Mouse (Mus musculus) c-Kit-positive CD71-negative TER-119-negative erythroid progenitor cells, embryonic 14.5 days (primary cell): ENCODE measurements around the gene Timd2.
"Not testable (repeated sequence)": the region's sequence is repeated elsewhere in the genome, so short reads cannot be mapped to it uniquely, and the experiment has no call there.

ENCODE experiments used
- DNase-seq: peaks from one replicate; pipeline ENCODE4 v3.0.0-alpha.2; 2013; ENCODE audit warnings: low read depth

The Timd2 gene

GRCm38 (mm10) chr11:46665599-46666522 lies 41.0 kb downstream of the Timd2 start:
- DNase-seq, result no peak

DNA sequence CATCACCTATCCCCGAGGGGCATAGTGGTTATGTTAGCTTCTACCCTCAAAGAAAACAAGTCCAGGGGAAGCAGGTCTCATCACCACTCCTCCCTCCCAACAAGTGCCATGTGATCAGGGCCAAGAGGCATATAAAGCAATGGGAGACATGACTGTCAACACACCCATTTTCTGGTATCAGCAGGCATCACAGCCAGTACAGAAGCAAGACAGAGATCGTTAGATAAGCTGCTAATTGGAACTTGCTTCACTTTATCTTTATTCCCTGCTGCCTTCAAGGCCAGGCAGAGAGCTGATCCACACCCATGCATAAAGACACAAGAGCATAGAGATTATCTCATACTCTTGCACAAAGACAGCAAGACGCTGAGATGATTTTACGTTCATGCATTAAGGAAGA lies 43.6 kb downstream of the Timd2 start:
- no peak for DNase-seq

- DNase-seq, result no peak
These were observed 54.4 kb downstream of the Timd2 start for GRCm38 (mm10) chr11:46652476-46652875.

- not testable (repeated sequence) for DNase-seq
These were observed 57.2 kb downstream of the Timd2 start for GRCm38 (mm10) chr11:46649655-46650054.

DNA sequence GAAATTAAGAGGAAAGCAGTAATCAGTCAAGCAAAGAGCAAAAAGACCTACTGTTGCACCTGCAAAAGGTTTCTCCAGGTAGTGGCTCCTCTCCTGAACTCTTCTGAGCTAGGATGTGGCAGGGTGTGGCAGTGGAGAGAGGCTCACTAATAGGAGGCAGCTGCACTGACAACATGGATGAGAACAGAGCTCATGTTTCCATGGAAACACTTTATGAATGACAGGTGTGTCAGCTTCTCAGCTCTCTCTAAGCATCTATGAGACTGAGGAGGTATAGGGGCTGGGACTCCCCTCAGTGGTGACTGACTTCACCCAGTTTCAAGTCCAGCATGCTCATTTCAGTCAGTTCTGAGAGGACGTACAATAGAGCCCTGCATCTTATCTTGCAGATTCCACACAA lies 62.0 kb downstream of the Timd2 start:
- DNase-seq, result no peak

- DNase-seq, result no peak
These were observed 70.3 kb downstream of the Timd2 start for GRCm38 (mm10) chr11:46636568-46636967.

DNA sequence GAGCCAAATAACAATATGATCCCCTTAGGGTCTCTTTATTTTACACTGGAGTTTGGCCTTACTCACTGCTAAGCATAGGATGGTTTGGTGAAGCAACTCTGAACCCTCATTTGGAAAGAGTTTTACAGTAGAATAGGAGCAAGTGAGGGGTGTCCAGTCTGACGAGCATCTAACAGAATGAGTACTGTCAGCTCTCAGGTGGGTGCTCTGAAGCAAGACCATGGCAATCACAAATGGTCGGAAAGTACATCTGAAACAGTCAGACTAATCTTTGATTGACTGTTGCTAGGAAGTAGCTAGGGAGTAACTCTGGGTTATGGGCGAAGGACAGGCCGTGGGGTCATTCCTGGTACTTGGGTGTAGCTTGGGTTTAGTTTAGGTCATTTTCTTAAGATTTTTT lies 71.3 kb downstream of the Timd2 start:
- not testable (repeated sequence) for DNase-seq

- DNase-seq, result peak; percentile 10
These were observed 75.2 kb downstream of the Timd2 start for GRCm38 (mm10) chr11:46631635-46632034.

- DNase-seq, result no peak
These were observed 77.6 kb downstream of the Timd2 start, which contains the start of gene Dppa1 for GRCm38 (mm10) chr11:46629211-46629795. Gene Dppa1 (minus strand): TSS chr11:46629261.

DNA sequence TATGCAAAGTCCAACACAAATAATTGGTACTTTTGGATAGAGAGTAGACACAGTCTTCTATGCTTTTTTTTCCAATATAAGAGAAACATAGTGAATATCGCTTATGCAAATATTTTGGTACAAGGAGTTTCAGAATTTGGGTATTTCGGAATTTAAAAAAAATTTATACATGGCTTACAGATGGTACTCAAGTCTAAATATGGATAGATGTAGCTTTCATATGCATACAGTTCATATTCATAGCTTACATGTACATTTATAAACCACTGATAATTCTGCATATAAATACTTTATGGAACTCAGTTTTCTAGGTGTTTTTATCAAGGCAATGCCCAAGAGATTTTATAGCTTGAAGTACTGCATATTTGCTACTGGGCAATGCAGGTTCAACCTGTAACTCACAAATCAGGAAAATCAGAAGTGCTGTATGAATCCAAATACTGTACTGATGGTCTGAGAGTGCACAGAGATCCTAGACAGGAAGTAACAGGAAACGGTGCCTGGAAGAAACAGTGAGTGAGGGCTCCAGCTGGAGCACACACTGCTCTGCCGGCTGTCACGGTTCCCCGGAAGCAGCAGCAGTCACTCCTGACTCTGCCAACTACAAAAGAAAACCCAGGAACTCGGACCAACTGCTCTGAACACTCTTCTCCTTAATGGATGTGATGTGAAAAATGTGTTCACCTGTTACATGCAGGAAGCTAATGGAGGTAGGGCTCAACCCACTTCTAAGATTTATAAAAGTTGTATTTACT lies 86.3 kb downstream of the Timd2 start:
- DNase-seq, result no peak

DNA sequence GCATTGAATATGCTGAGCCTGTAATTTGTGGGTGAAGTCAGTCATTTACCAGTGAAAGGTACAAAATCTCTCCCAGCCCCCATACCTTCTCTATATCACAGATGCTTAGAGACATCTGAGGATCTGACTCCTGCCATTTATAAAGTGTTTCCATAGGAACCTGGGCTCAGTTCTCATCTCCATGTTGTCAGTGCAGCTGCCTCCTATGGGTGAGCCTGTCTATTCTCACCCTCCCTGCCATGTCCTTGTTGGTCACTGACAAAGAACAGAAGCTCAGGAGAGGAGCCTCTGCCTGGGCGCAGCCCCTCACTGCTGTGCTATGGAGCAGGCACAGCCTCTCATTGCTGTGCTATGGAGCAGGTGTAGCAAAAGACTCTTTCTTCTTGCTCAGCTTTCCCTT lies 86.9 kb downstream of the Timd2 start:
- no peak for DNase-seq
